Mouse (Mus musculus) small intestine, adult 10 weeks (tissue): Measurements from ENCODE around the gene Olfr202. TPM values are rescaled to one million over a fixed set of nuclear protein-coding genes. Genes with fewer than 3 reads are reported as not detected.

ENCODE experiments used
- polyA plus RNA-seq: library from polyadenylated mRNA; stranded (reverse); fragments of 350-450 nt; fragmentation: Illumina TruSeq; extraction: RNeasy Lipid Tissue Mini Kit (QIAGEN cat#74804); gene quantifications from one replicate; pipeline ENCODE4 v1.2.3, GENCODE M21; 2014; ENCODE audit warnings: low replicate concordance

Olfr202 gene
- polyA plus RNA-seq, result not detected

DNA sequence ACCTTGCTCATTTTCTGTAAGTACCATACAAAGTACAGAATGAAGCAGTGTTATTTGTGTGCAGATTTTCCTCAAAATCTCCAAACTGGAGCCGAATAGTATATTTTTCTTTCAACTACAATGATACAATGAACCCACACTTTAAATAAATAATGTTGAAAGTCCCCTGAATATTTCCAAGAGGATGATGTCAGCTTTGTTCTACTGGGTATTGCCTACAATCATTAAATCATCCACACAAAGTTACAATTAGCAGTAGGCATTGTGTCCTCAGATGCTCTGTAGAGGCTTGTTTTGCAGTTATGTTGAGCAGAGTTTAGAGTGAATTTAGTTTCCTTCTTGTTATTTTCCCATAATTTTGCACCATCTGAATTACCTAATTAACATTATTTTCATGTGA lies at the start of gene Olfr202:
Gene Olfr202, minus strand, starts transcription at position 101 of the 400 bp plus-strand sequence.

DNA sequence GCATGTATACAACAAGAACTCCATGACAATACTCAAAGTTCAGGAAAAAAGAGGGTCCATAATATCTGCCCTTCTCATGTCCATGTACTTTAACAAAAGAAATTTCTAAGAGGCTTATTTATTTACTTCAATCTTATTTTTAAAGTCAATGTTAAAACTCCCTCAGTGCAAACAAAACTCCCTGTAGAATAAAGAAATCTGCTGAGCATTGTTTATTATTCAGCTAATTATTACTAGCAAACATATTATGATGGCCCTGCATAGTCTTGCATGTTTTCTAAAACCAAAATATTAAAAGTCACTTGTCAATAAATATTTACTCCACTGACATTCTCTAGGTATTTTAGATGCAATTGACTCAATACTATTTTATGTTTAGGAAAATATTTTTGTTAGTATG lies 44.4 kb upstream of the Olfr202 start, which contains the start of gene Olfr205:
Gene Olfr205, minus strand, starts transcription at position 101 of the 400 bp plus-strand sequence.

DNA sequence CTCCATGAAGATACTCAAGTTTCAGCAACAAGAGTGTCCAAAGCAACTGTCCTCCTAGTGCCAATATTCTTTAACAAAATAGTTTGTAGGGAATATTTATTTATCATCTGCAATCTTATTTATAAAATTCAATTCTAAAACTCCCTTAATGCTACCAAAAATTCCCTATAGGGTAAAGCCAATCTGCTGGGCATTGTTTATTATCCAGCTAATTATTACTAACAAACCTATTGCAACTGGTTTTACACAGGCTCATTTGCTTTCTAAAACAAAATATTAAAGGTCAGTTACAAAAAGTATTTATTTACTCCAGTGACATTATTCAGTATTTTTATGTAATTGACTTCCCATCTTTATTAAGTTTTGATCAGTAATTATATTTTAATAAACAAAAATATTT lies 31.6 kb upstream of the Olfr202 start, which contains the start of gene Olfr204:
Gene Olfr204, minus strand, starts transcription at position 101 of the 400 bp plus-strand sequence.

DNA sequence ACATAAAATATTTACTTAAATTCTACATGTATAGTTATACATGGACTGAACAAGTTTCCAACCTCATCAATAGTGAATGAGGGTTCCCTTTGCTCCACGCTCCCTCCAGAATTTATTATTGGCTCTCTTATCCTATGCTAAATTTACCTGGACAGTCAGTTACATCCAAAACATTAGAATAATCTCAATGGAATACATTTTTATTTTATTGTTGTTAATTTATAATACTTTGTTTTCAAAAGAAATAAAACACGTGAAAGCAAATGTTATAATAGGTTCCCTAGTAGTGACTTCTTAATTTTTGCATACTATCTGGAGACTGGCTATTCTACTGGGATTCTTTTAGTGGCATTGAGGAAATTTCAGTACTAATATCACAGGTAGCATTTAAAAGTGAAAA lies 12.0 kb upstream of the Olfr202 start, which contains the start of gene Olfr203:
Gene Olfr203, plus strand, starts transcription at position 301 of the 400 bp plus-strand sequence.

DNA sequence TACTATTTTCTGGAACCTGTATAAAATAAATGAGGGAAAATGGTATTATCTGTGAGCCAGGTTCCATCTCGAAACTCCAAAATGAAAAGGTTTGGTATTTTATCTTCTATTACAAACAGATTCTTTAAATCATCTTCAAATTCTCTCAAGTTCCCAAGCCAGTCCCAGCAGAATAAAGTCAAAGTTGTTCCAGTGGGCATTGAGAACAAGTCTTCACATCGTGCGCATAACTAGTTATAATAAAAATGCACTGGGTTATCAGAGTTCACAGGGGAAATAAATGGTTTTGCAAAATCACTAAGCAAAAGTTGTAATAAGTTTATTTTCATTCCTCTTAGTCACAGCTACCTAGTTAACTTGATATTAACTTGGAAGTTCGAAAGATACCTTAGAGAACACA lies 14.1 kb downstream of the Olfr202 start, which contains the start of gene Olfr201:
Gene Olfr201, minus strand, starts transcription at position 101 of the 400 bp plus-strand sequence.

Other genes with a start within 250 kb of the Olfr202 start
- gene Olfr187, start 247.0 kb downstream of the Olfr202 start, polyA plus RNA-seq, result not detected
- not detected for gene Olfr190, start 208.8 kb downstream of the Olfr202 start, polyA plus RNA-seq
- not detected for gene Olfr191, start 197.0 kb downstream of the Olfr202 start, polyA plus RNA-seq
- gene Olfr193, start 174.9 kb downstream of the Olfr202 start, polyA plus RNA-seq, result not detected
- not detected for gene Olfr194, start 165.7 kb downstream of the Olfr202 start, polyA plus RNA-seq
- not detected for gene Olfr195, start 139.7 kb downstream of the Olfr202 start, polyA plus RNA-seq
- not detected for gene Olfr196, start 116.3 kb downstream of the Olfr202 start, polyA plus RNA-seq
- gene Olfr198, start 83.3 kb downstream of the Olfr202 start, polyA plus RNA-seq, result not detected
- gene Olfr199, start 67.0 kb downstream of the Olfr202 start, polyA plus RNA-seq, result not detected
- gene Olfr201, start 14.2 kb downstream of the Olfr202 start, polyA plus RNA-seq, result not detected
- gene Olfr203, start 12.1 kb upstream of the Olfr202 start, polyA plus RNA-seq, result not detected
- gene Olfr204, start 31.5 kb upstream of the Olfr202 start, polyA plus RNA-seq, result not detected
- not detected for gene Olfr205, start 44.3 kb upstream of the Olfr202 start, polyA plus RNA-seq
- gene Olfr206, start 62.5 kb upstream of the Olfr202 start, polyA plus RNA-seq, result not detected
- gene Olfr209, start 77.2 kb upstream of the Olfr202 start, polyA plus RNA-seq, result not detected
- not detected for gene Gabrr3, start 120.5 kb upstream of the Olfr202 start, polyA plus RNA-seq
- gene Riox2, start 185.0 kb upstream of the Olfr202 start, polyA plus RNA-seq, result 26.7 TPM